Mouse (Mus musculus): Measurements from ENCODE around the gene Ntpcr.

- no peak for TF ChIP-seq CTCF (IDR thresholded peaks at IDR 0.05; ENCODE audit: low read depth, low read length)
- TF ChIP-seq POLR2A (IDR thresholded peaks at IDR 0.05; ENCODE audit: borderline replicate concordance, low read depth, low read length), result no peak
These were observed 12.1 kb downstream of the Ntpcr start for GRCm38 (mm10) chr8:125741855-125742254.
